Mouse (Mus musculus) heart, adult 2 months (tissue): ENCODE data around the gene Slc35c2. TPM values are rescaled to one million over a fixed set of nuclear protein-coding genes. Genes with fewer than 3 reads are reported as not detected.

Experiments
- DNase-seq, 2 experiments: peaks; one replicate each; pipeline ENCODE4 v3.0.0; 2021
- H3K27ac ChIP-seq: fragments of 200-600 bp; 2 replicates; pipeline ENCODE4 v1.8.1; 2022
- H3K27me3 ChIP-seq: fragments of 200-500 bp; 2 replicates; pipeline ENCODE4 v1.6.1; 2012; ENCODE audit warnings: mild to moderate bottlenecking, low read length, inconsistent platforms, mixed read lengths; ENCODE audit not compliant: control insufficient read depth, insufficient read depth
- H3K36me3 ChIP-seq: fragments of 200-500 bp; 2 replicates; pipeline ENCODE4 v1.6.1; 2012; ENCODE audit warnings: low read length, inconsistent platforms; ENCODE audit not compliant: control insufficient read depth, insufficient read depth
- H3K4me1 ChIP-seq: fragments of 200-500 bp; 2 replicates; pipeline ENCODE4 v1.6.1; 2011; ENCODE audit warnings: low read length; ENCODE audit not compliant: control insufficient read depth, insufficient read depth
- H3K4me3 ChIP-seq: fragments of 200-600 bp; 2 replicates; pipeline ENCODE4 v1.8.1; 2022
- H3K79me2 ChIP-seq: fragments of 200-500 bp; replicated peaks from 2 replicates; pipeline ENCODE4 v1.6.1; 2012; ENCODE audit warnings: mild to moderate bottlenecking, inconsistent platforms, low read length, moderate library complexity, mixed read lengths; ENCODE audit not compliant: control insufficient read depth, insufficient read depth
- H3K9ac ChIP-seq: fragments of 200-500 bp; 2 replicates; pipeline ENCODE4 v1.6.1; 2012; ENCODE audit warnings: low read depth, mild to moderate bottlenecking, control low read depth, inconsistent platforms, low read length, mixed read lengths
- CTCF ChIP-seq: fragments of 200-600 bp; IDR thresholded peaks from 2 replicates; pipeline ENCODE4 v1.8.1; 2022; ENCODE audit warnings: antibody characterized with exemption, mild to moderate bottlenecking, moderate library complexity
- EP300 ChIP-seq: fragments of 200-500 bp; IDR thresholded peaks from 2 replicates; pipeline ENCODE4 v1.6.1; 2011; ENCODE audit warnings: low read depth, low read length, control low read depth; ENCODE audit not compliant: insufficient read depth
- POLR2A ChIP-seq: fragments of 200-500 bp; IDR thresholded peaks from 2 replicates; pipeline ENCODE4 v1.6.1; 2011; ENCODE audit warnings: mild to moderate bottlenecking, low read depth, low read length, control low read depth; ENCODE audit not compliant: insufficient read depth
- WGBS: fragments of 180-500 bp; shearing (Covaris S2); methylation state at CpG from one replicate; pipeline ENCODE4 v1.1.7; 2018; 5-methylcytosine and 5-hydroxymethylcytosine counted together
- intact Hi-C: fragments of 180-260 bp; cut with DNase I; formaldehyde crosslinking; loops from one replicate; pipeline ENCODE4 v1.15.1; 2025
- polyA plus RNA-seq: library from polyadenylated mRNA; depleted of rRNA; stranded (reverse); fragments of >200 nt; gene quantifications from 2 replicates; pipeline ENCODE4 v1.2.3, GENCODE M21; 2012; rRNA removed
- total RNA-seq, 2 experiments: library from RNA; stranded (reverse); gene quantifications; 2 replicates each; pipeline ENCODE4 v1.2.3; 2021

Slc35c2 gene
- total and polyA plus RNA-seq, 3 experiments = 15.9 to 46.4 (median 18.1) TPM

- 74% methylated on average over 11 of the region's 11 CpGs for WGBS
- H3K9ac ChIP-seq = no peak overlapping the region
- no peak overlapping the region for H3K27ac ChIP-seq
- H3K36me3 ChIP-seq = no peaks in the 10 kb centered on the region
- intact Hi-C loops = no loop called here
- no peak for TF ChIP-seq POLR2A
- no peak for TF ChIP-seq CTCF
- no peak for TF ChIP-seq EP300
- no peak overlapping the region for H3K4me3 ChIP-seq
- no peak for DNase-seq
- H3K79me2 ChIP-seq = no peaks in the 10 kb centered on the region
- H3K27me3 ChIP-seq = peaks cover 4% of the 10 kb centered on the region
- H3K4me1 ChIP-seq = no peaks in the 10 kb centered on the region
Measured at GRCm38 (mm10) chr2:165229050-165229449, 58.6 kb downstream of the Slc35c2 start.

Other genes starting within 250 kb of the Slc35c2 start
- gene Cd40, start 232.2 kb downstream of the Slc35c2 start, total RNA-seq = 1 to 10 TPM; 2.0 to 2.2 TPM
- 4.6 and 7.1 TPM in 2 replicates for gene Cd40, start 232.2 kb downstream of the Slc35c2 start, polyA plus RNA-seq
- not detected for gene 1700025C18Rik, start 197.1 kb downstream of the Slc35c2 start, total RNA-seq
- gene 1700025C18Rik, start 197.1 kb downstream of the Slc35c2 start, polyA plus RNA-seq = not detected in 2 replicates
- gene Cdh22, start 53.0 kb downstream of the Slc35c2 start, total RNA-seq = under 1 TPM; 0.50 to 0.65 TPM
- gene Cdh22, start 53.0 kb downstream of the Slc35c2 start, polyA plus RNA-seq = 0.76 and 1.0 TPM in 2 replicates
- gene Elmo2, start 38.6 kb upstream of the Slc35c2 start, total RNA-seq = 10 to 100 TPM; 13.9 to 14.8 TPM
- 36.3 and 39.0 TPM in 2 replicates for gene Elmo2, start 38.6 kb upstream of the Slc35c2 start, polyA plus RNA-seq
- gene Zfp663, start 80.9 kb upstream of the Slc35c2 start, total RNA-seq = not detected
- not detected in 2 replicates for gene Zfp663, start 80.9 kb upstream of the Slc35c2 start, polyA plus RNA-seq
- gene Zfp334, start 100.4 kb upstream of the Slc35c2 start, total RNA-seq = 1 to 10 TPM; 2.1 to 2.3 TPM
- gene Zfp334, start 100.4 kb upstream of the Slc35c2 start, polyA plus RNA-seq = 1.3 and 2.0 TPM in 2 replicates
- not detected for gene Ocstamp, start 112.5 kb upstream of the Slc35c2 start, total RNA-seq
- gene Ocstamp, start 112.5 kb upstream of the Slc35c2 start, polyA plus RNA-seq = 0.02 TPM in 1 of 2 replicates, not detected in the other
- gene Slc13a3, start 185.4 kb upstream of the Slc35c2 start, total RNA-seq = under 1 TPM; 0.31 to 0.68 TPM
- 0.29 and 0.35 TPM in 2 replicates for gene Slc13a3, start 185.4 kb upstream of the Slc35c2 start, polyA plus RNA-seq
- 1 to 10 TPM; 8.8 to 9.2 TPM for gene Trp53rka, start 205.5 kb upstream of the Slc35c2 start, total RNA-seq
- gene Trp53rka, start 205.5 kb upstream of the Slc35c2 start, polyA plus RNA-seq = 10.9 and 14.4 TPM in 2 replicates
- 1 to 10 TPM; 5.0 to 5.8 TPM for gene Slc2a10, start 215.9 kb upstream of the Slc35c2 start, total RNA-seq
- gene Slc2a10, start 215.9 kb upstream of the Slc35c2 start, polyA plus RNA-seq = 3.8 and 4.4 TPM in 2 replicates